Mouse (Mus musculus): ENCODE data around the gene Rnasel. TPM values are rescaled to one million over a fixed set of nuclear protein-coding genes. Genes with fewer than 3 reads are reported as not detected.

The Rnasel gene
- 10 to 100 TPM; 19.9 to 24.7 TPM for polyA plus RNA-seq (2017; shearing (Covaris generic))

GRCm38 (mm10) chr1:153749211-153749801, at the start of gene Rnasel:
Rnasel (plus strand) TSS chr1:153749426.

GRCm38 (mm10) chr1:153740145-153740544, 9.1 kb upstream of the Rnasel start, which contains the start of gene Rgs16:
Rgs16 (plus strand) TSS chr1:153740349.

Other genes starting within 250 kb of the Rnasel start
- gene Npl, start 199.4 kb upstream of the Rnasel start, polyA plus RNA-seq (2017; shearing (Covaris generic)): under 1 TPM in 1 of 2 experiments, not detected in 1; 0.45 TPM
- gene Rgs8, start 96.4 kb upstream of the Rnasel start, polyA plus RNA-seq (2017; shearing (Covaris generic)): under 1 TPM; 0.19 to 0.72 TPM
- 10 to 100 TPM; 20.7 to 61.4 TPM for gene Rgs16, start 9.1 kb upstream of the Rnasel start, polyA plus RNA-seq (2017; shearing (Covaris generic))
- under 1 TPM; 0.13 to 0.82 TPM for gene Rgsl1, start 94.7 kb downstream of the Rnasel start, polyA plus RNA-seq (2017; shearing (Covaris generic))
- under 1 TPM; 0.08 to 0.54 TPM for gene Teddm1b, start 124.9 kb downstream of the Rnasel start, polyA plus RNA-seq (2017; shearing (Covaris generic))
- gene Teddm1a, start 142.3 kb downstream of the Rnasel start, polyA plus RNA-seq (2017; shearing (Covaris generic)): not detected
- 10 to 100 TPM; 28.4 to 51.1 TPM for gene Glul, start 150.5 kb downstream of the Rnasel start, polyA plus RNA-seq (2017; shearing (Covaris generic))
- gene Teddm2, start 150.8 kb downstream of the Rnasel start, polyA plus RNA-seq (2017; shearing (Covaris generic)): under 1 TPM; 0.17 to 0.31 TPM